Mouse (Mus musculus): ENCODE measurements around the gene Entpd5.

- TF ChIP-seq MAFK (IDR thresholded peaks at IDR 0.05; ENCODE audit: insufficient read depth, low read depth, low read length), result no peak
- no peak for TF ChIP-seq HCFC1 (IDR thresholded peaks at IDR 0.05; ENCODE audit: borderline replicate concordance, insufficient read depth, low read length)
- TF ChIP-seq ZC3H11A (IDR thresholded peaks at IDR 0.05; ENCODE audit: borderline replicate concordance, low read depth, low read length), result no peak
- no peak for TF ChIP-seq ZNF384 (IDR thresholded peaks at IDR 0.05; ENCODE audit: low read depth, low read length)
Measured at GRCm38 (mm10) chr12:84392681-84393080, 16.1 kb downstream of the Entpd5 start.

Measured in ES-E14 (cell line).